Mouse (Mus musculus) testis, adult 2 months (tissue): ENCODE measurements around the gene Napsa.

Experiments used
- CTCF ChIP-seq: fragments of 200-500 bp; IDR thresholded peaks from 2 replicates; pipeline ENCODE4 v1.5.1; 2012; ENCODE audit warnings: low read depth, mild to moderate bottlenecking, inconsistent platforms, low read length, moderate library complexity; ENCODE audit not compliant: control insufficient read depth, insufficient read depth, insufficient replicate concordance
- POLR2A ChIP-seq: fragments of 200-500 bp; IDR thresholded peaks from 2 replicates; pipeline ENCODE4 v1.6.1; 2012; ENCODE audit warnings: low read depth, mild to moderate bottlenecking, inconsistent platforms, low read length, moderate library complexity; ENCODE audit not compliant: control insufficient read depth

DNA sequence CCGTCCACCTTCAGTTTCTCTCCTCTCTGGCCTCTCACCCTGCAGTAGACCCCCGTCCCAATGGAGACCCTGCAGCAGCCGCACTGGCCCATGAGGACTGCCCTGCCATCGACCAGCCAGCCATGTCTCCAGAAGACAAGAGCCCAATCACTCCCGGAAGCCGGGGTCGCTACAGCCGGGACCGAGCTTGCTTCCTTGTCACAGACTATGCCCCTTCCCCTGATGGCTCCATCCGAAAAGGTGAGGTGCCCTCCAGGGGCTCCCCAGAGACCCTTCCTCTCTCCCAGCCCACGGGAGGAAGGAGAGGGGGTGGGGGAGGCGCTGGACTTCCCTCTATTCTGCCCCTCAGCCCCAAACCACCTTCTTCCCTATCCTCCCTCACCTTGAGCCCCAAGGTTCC lies 26.2 kb downstream of the Napsa start:
- no peak for TF ChIP-seq CTCF
- TF ChIP-seq POLR2A, result no peak
